Mouse (Mus musculus) hindbrain, embryonic 10.5 days (tissue): ENCODE data around the gene Scarf2. TPM values are rescaled to one million over a fixed set of nuclear protein-coding genes. Genes with fewer than 3 reads are reported as not detected.

ENCODE experiments used
- DNase-seq: peaks from one replicate; pipeline ENCODE4 v3.0.0-alpha.2; 2017; ENCODE audit warnings: low spot score
- H3K27ac ChIP-seq: fragments of 300-500 bp; sonication (generic); 2 replicates; pipeline ENCODE4 v1.5.1; 2016; ENCODE audit warnings: mild to moderate bottlenecking, moderate library complexity
- H3K27me3 ChIP-seq: fragments of 300-500 bp; sonication (generic); 2 replicates; pipeline ENCODE4 v1.6.1; 2016; ENCODE audit warnings: mild to moderate bottlenecking; ENCODE audit not compliant: poor library complexity, insufficient read depth, severe bottlenecking
- H3K36me3 ChIP-seq: fragments of 300-500 bp; sonication (generic); 2 replicates; pipeline ENCODE4 v1.6.1; 2016; ENCODE audit warnings: mild to moderate bottlenecking, moderate library complexity
- H3K4me1 ChIP-seq: fragments of 300-500 bp; sonication (generic); replicated peaks from 2 replicates; pipeline ENCODE4 v1.6.1; 2016; ENCODE audit warnings: mild to moderate bottlenecking
- H3K4me3 ChIP-seq: fragments of 300-500 bp; sonication (generic); 2 replicates; pipeline ENCODE4 v1.5.1; 2016; ENCODE audit warnings: mild to moderate bottlenecking, moderate library complexity
- H3K9me3 ChIP-seq: fragments of 300-500 bp; sonication (generic); 2 replicates; pipeline ENCODE4 v1.6.1; 2016; ENCODE audit warnings: mild to moderate bottlenecking, moderate library complexity
- WGBS: fragments of 180-500 bp; shearing (Covaris S2); methylation state at CpG from one replicate; pipeline ENCODE4 v1.1.7; 2016; 5-methylcytosine and 5-hydroxymethylcytosine counted together
- polyA plus RNA-seq: library from polyadenylated mRNA; unstranded; fragments of >200 nt; fragmentation: Nextera tagmentation; extraction: Ambion mirVana; gene quantifications from 2 replicates; pipeline ENCODE4 v1.2.1, GENCODE M21; 2016

Scarf2 gene
- polyA plus RNA-seq, 1 experiment from 2014 or later: 9.6 TPM

DNA sequence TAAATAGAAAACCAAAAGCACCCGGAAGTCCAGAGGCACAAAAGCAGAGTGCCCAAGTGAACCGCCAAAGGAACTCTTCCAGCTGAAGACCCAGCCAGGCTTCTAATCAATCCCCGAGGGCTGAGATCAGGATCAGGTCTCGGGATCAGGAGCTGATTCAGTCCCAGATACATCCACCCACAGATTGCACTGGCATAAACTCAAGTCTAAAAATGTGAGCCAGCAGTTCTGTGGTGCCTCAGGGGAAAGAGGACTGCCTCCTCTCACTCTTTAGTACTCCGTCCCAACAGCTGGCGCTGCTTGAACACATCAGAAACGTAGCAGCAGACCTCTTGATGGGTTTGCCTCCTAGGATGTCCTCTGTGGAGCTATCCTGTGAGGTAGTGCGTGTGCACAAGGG, 19.4 kb downstream of the Scarf2 start:
- Histone ChIP-seq H3K9me3 (no peaks in the 10 kb centered on the region), H3K4me1 (peaks cover 15% of the 10 kb centered on the region; the same call in 1 of the 2 replicates), H3K36me3 (no peaks in the 10 kb centered on the region), H3K27me3 (peaks cover 70% of the 10 kb centered on the region), H3K27ac (no peak overlapping the region), H3K4me3 (no peak overlapping the region)
- WGBS: 84% methylated on average over 8 of the region's 8 CpGs
- no peak for DNase-seq

GRCm38 (mm10) chr16:17826500-17826899, 29.4 kb downstream of the Scarf2 start:
- Histone ChIP-seq H3K27me3 (peaks cover 44% of the 10 kb centered on the region), H3K36me3 (no peaks in the 10 kb centered on the region), H3K4me3 (no peak overlapping the region), H3K27ac (no peak overlapping the region), H3K4me1 (no peaks in the 10 kb centered on the region), H3K9me3 (no peaks in the 10 kb centered on the region)
- WGBS: 86% methylated on average over 2 of the region's 2 CpGs
- DNase-seq: no peak

GRCm38 (mm10) chr16:17828229-17828628, 31.1 kb downstream of the Scarf2 start:
- peaks cover 11% of the 10 kb centered on the region for H3K4me1 ChIP-seq
- no peak overlapping the region for H3K27ac ChIP-seq
- H3K36me3 ChIP-seq: no peaks in the 10 kb centered on the region
- no peak overlapping the region for H3K4me3 ChIP-seq
- H3K27me3 ChIP-seq: peaks cover 62% of the 10 kb centered on the region
- no peaks in the 10 kb centered on the region for H3K9me3 ChIP-seq
- no peak for DNase-seq
- 88% methylated on average over 2 of the region's 2 CpGs for WGBS

DNA sequence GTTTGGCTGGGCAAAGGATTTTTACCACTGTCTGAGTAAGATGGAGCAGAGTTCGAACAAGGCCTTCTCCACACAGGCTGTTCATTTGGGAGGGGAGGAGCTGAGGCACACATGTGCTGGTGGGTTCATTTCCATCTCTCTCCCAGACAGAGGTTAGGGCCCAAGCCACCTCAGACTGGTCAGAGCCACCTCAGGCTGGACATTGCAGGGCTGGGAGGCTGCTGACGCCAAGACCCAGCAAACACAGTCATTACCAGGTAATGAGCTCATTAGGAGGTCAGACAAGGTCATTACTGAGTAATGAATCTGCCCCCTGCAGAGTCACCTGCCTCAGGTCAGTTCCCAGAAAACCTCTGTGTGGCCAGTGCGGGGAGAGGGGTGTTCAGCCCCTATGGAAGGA, 31.8 kb downstream of the Scarf2 start:
- 73% methylated on average over 3 of the region's 3 CpGs for WGBS
- H3K9me3 ChIP-seq: no peaks in the 10 kb centered on the region
- H3K27me3 ChIP-seq: peaks cover 68% of the 10 kb centered on the region
- peaks cover 17% of the 10 kb centered on the region for H3K4me1 ChIP-seq
- H3K27ac ChIP-seq: no peak overlapping the region
- H3K4me3 ChIP-seq: no peak overlapping the region
- H3K36me3 ChIP-seq: no peaks in the 10 kb centered on the region
- DNase-seq: no peak

GRCm38 (mm10) chr16:17830385-17831178, 33.5 kb downstream of the Scarf2 start:
- WGBS: 56% methylated on average over 10 of the region's 10 CpGs
- no peak overlapping the region for H3K4me3 ChIP-seq
- no peaks in the 10 kb centered on the region for H3K36me3 ChIP-seq
- no peak overlapping the region for H3K27ac ChIP-seq
- no peaks in the 10 kb centered on the region for H3K9me3 ChIP-seq
- no peak for DNase-seq
- peaks cover 85% of the 10 kb centered on the region for H3K27me3 ChIP-seq
- H3K4me1 ChIP-seq: peaks cover 23% of the 10 kb centered on the region

DNA sequence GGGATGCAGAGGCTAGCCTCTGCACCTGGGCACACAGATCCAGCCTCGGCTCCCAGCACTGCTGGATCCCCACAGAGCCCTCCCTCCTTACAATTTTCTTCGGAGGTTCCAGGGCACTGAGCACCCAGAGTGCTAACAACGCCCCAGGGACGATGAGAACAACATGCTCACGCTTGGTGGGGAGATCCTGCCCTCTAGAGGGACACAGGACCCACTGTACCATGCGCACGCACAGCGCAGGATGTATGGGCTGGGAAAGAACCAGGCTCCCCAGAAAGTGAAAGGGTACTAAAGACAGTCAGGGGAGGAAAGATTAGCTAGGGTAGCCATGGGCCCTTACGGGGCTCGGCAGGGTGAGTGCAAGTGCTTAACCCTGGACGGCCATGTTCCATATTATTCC, 34.7 kb downstream of the Scarf2 start:
- H3K36me3 ChIP-seq: no peaks in the 10 kb centered on the region
- DNase-seq: no peak

GRCm38 (mm10) chr16:17832821-17833220, 35.7 kb downstream of the Scarf2 start, which contains the start of gene B830017H08Rik:
Gene B830017H08Rik, plus strand, starts transcription at chr16:17833121.
- no peaks in the 10 kb centered on the region for H3K9me3 ChIP-seq
- 24% methylated on average over 7 of the region's 7 CpGs for WGBS
- H3K27ac ChIP-seq: peak within 1 kb of the TSS; percentile 79
- H3K4me1 ChIP-seq: peaks cover 23% of the 10 kb centered on the region
- no peak for DNase-seq
- no peaks in the 10 kb centered on the region for H3K36me3 ChIP-seq
- peak within 1 kb of the TSS; percentile 70 for H3K4me3 ChIP-seq
- peaks cover 98% of the 10 kb centered on the region for H3K27me3 ChIP-seq

More for the DNA sequence above, 34.7 kb downstream of the Scarf2 start:
- Histone ChIP-seq H3K4me1 (peaks cover 23% of the 10 kb centered on the region), H3K4me3 (no peak overlapping the region), H3K27ac (no peak overlapping the region), H3K27me3 (peaks cover 95% of the 10 kb centered on the region), H3K9me3 (no peaks in the 10 kb centered on the region)
- 11% methylated on average over 11 of the region's 11 CpGs for whole genome bisulfite sequencing

DNA sequence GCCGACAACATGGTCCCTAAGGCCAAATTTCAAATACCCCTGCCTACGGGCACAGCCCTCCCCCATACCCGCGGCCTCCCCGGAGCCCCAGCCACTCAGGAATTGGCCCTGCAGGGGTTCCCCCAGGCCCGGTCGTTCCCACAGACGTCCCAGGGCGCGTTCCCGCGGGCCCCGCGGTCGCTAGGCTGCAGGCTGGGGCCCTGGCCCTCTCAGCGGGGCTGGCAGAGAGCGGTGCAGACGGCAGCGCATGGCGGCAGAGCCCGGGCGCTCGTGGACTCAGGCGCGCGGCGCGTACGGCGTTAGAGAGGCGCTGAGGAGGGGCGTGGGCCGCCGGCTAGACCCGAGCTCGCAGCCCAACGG, 36.2 kb downstream of the Scarf2 start:
- WGBS: under 1% methylated on average over 37 of the region's 37 CpGs
- Histone ChIP-seq H3K4me3 (peak overlapping the region; percentile 70), H3K9me3 (no peaks in the 10 kb centered on the region), H3K27ac (peak overlapping the region; percentile 79), H3K27me3 (peaks cover 99% of the 10 kb centered on the region), H3K36me3 (no peaks in the 10 kb centered on the region; the same call in 1 of the 2 replicates), H3K4me1 (peaks cover 23% of the 10 kb centered on the region)
- DNase-seq: peak; percentile 59

GRCm38 (mm10) chr16:17833681-17834399, 36.8 kb downstream of the Scarf2 start:
- H3K9me3 ChIP-seq: no peaks in the 10 kb centered on the region
- peaks cover 93% of the 10 kb centered on the region for H3K27me3 ChIP-seq
- WGBS: 1% methylated on average over 103 of the region's 103 CpGs
- peaks cover 23% of the 10 kb centered on the region for H3K4me1 ChIP-seq
- H3K36me3 ChIP-seq: no peaks in the 10 kb centered on the region; the same call in 1 of the 2 replicates
- DNase-seq: peak; percentile 73
- H3K4me3 ChIP-seq: peak overlapping the region; percentile 70
- peak overlapping the region; percentile 79 for H3K27ac ChIP-seq

DNA sequence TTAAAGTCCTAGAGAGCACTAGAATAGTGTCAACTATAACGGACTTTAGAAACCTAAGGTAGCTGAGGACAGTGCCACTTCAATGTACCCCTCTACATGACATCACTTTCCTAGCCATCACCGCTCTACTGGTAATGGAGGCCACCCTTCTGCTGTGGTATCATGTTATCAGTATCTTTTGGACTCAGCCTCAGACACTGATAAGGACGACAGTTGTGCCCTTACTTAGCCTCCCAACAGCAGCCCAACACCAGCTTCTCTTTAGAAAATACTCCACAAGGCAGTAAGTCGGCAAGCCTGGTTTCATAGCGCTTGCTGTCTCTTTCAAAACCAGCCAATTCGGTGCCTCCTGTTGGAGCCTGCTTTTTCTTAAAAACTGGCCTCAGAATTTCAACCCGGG, 37.5 kb downstream of the Scarf2 start:
- no peak overlapping the region for H3K27ac ChIP-seq
- WGBS: 54% methylated on average over 7 of the region's 7 CpGs
- peaks cover 23% of the 10 kb centered on the region for H3K4me1 ChIP-seq
- H3K27me3 ChIP-seq: peaks cover 86% of the 10 kb centered on the region
- peak overlapping the region; percentile 70 for H3K4me3 ChIP-seq
- H3K9me3 ChIP-seq: no peaks in the 10 kb centered on the region
- no peak for DNase-seq
- peaks cover 5% of the 10 kb centered on the region for H3K36me3 ChIP-seq

DNA sequence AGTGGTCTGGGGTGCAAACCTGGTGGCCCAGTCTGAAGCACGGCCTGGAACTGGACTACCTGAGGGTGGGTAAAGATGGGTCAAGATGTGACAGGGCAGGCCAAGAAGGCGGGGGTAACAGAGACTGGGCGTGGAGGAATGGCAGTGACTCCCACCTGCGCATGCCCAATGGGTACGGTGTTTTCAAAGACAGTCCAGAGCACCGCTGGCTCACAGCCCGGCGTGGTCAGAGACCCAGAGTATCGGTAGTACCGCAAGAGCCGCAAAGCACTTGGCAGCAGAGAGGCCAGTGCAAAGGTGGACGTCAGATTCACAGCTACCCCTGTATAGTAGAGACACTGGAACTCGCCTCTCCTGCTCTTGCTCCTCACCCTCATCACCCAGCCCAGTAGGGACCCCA, 38.4 kb downstream of the Scarf2 start:
- 59% methylated on average over 13 of the region's 13 CpGs for WGBS
- no peak overlapping the region for H3K27ac ChIP-seq
- DNase-seq: no peak

DNA sequence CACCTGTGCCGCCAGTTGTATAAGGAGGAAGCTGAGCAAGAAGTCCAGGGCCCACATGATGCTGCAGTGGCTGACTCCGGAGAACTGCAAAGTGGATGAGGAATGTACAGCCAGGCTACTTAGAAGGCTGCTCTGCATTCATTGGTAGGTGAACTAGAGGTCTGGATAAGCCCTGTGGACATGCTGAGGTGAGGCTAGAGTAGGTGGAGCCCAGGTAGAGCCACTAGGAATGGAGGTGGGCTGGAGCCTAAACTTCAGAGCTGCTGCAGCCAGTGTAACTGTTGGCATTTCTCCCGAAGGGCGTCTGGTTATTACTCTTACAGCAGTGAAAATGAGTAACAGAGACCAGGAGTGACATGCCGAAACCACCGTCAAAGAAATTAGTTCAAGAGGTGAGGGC, 41.0 kb downstream of the Scarf2 start, which contains the start of gene Car15:
Gene Car15, minus strand, starts transcription at position 314 of the 400 bp plus-strand sequence.
- H3K4me3 ChIP-seq: no peak within 1 kb of the TSS
- DNase-seq: no peak
- WGBS: 85% methylated on average over 6 of the region's 6 CpGs
- peaks cover 39% of the 10 kb centered on the region for H3K36me3 ChIP-seq
- H3K9me3 ChIP-seq: no peaks in the 10 kb centered on the region
- peaks cover 14% of the 10 kb centered on the region for H3K4me1 ChIP-seq
- H3K27ac ChIP-seq: no peak within 1 kb of the TSS
- peaks cover 51% of the 10 kb centered on the region for H3K27me3 ChIP-seq

More for the DNA sequence above, 38.4 kb downstream of the Scarf2 start:
- H3K4me3 ChIP-seq: no peak overlapping the region
- no peaks in the 10 kb centered on the region for H3K9me3 ChIP-seq
- peaks cover 23% of the 10 kb centered on the region for H3K4me1 ChIP-seq
- peaks cover 77% of the 10 kb centered on the region for H3K27me3 ChIP-seq
- peaks cover 14% of the 10 kb centered on the region for H3K36me3 ChIP-seq

DNA sequence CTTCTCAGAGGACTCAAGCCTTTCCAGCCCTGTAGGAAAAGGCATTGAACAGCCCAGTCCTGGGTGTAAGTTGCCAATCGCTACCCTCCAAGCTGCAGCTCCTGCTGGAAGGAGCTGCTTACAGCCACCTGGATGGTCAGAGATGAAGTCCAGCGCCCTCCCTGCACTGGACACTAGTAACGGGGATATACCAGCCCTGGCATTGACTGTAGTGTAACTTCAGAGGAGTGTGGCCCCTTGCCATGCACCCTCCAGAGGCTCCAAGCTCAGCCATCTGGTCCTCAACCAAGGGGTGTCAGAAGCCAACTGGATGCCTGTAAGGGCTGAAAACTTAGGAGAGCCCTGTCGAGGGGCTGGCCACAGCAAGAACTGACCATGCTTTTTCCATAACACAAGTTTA, 42.9 kb downstream of the Scarf2 start:
- peaks cover 32% of the 10 kb centered on the region for H3K27me3 ChIP-seq
- no peaks in the 10 kb centered on the region for H3K4me1 ChIP-seq
- DNase-seq: no peak
- WGBS: 87% methylated on average over 4 of the region's 4 CpGs
- H3K9me3 ChIP-seq: no peaks in the 10 kb centered on the region
- no peak overlapping the region for H3K27ac ChIP-seq
- no peak overlapping the region for H3K4me3 ChIP-seq
- H3K36me3 ChIP-seq: peaks cover 58% of the 10 kb centered on the region
